Mouse (Mus musculus): ENCODE data around the gene Slc17a5. TPM values are rescaled to one million over a fixed set of nuclear protein-coding genes. Genes with fewer than 3 reads are reported as not detected.

The Slc17a5 gene
- total and polyA plus RNA-seq, 3 experiments, result 1.5 to 11.6 (median 8.6) TPM

GRCm38 (mm10) chr9:78595257-78595656 lies 7.4 kb upstream of the Slc17a5 start:
- H3K4me3 ChIP-seq (ENCODE audit: low read depth, low read length), result no peak overlapping the region
- no peaks in the 10 kb centered on the region for H3K36me3 ChIP-seq (replicated peaks)
- TF ChIP-seq GATA2 (IDR thresholded peaks at IDR 0.05; ENCODE audit: borderline replicate concordance, low read depth, low read length), result no peak
- no peak for TF ChIP-seq GATA1 (IDR thresholded peaks at IDR 0.05; ENCODE audit: borderline replicate concordance, low read length)
- TF ChIP-seq CTCF (IDR thresholded peaks at IDR 0.05; ENCODE audit: low read depth, low read length), result no peak
- no peak for TF ChIP-seq POLR2AphosphoS5 (IDR thresholded peaks at IDR 0.05; ENCODE audit: insufficient replicate concordance, low read depth, low read length)
- DNase-seq (ENCODE audit: low spot score), result no peak
- no peak; the same call in 1 of the 2 replicates for ATAC-seq (ENCODE audit: extremely low read depth, insufficient number of reproducible peaks, low FRiP score, poor library complexity, severe bottlenecking)
- H3K9me3 ChIP-seq (replicated peaks), result no peaks in the 10 kb centered on the region
- H3K27me3 ChIP-seq (ENCODE audit: insufficient read depth, low read length), result no peaks in the 10 kb centered on the region; the same call in 1 of the 2 replicates
- peaks cover 20% of the 10 kb centered on the region for H3K4me1 ChIP-seq (ENCODE audit: insufficient read depth, low read depth, low read length)

- Histone ChIP-seq H3K36me3 (replicated peaks) (peaks cover 8% of the 10 kb centered on the region), H3K4me1 (ENCODE audit: insufficient read depth, low read depth, low read length) (peaks cover 35% of the 10 kb centered on the region), H3K9me3 (replicated peaks) (no peaks in the 10 kb centered on the region), H3K4me3 (ENCODE audit: low read depth, low read length) (no peak overlapping the region), H3K27me3 (ENCODE audit: insufficient read depth, low read length) (no peaks in the 10 kb centered on the region)
- ATAC-seq (ENCODE audit: extremely low read depth, insufficient number of reproducible peaks, low FRiP score, poor library complexity, severe bottlenecking), result no peak
- no peak for DNase-seq (ENCODE audit: low spot score)
- TF ChIP-seq POLR2AphosphoS5 (IDR thresholded peaks at IDR 0.05; ENCODE audit: insufficient replicate concordance, low read depth, low read length) (no peak), TAL1 (conservative IDR thresholded peaks at IDR 0.05; ENCODE audit: low read depth, low read length) (no peak), GATA2 (IDR thresholded peaks at IDR 0.05; ENCODE audit: borderline replicate concordance, low read depth, low read length) (no peak), CTCF (IDR thresholded peaks at IDR 0.05; ENCODE audit: low read depth, low read length) (no peak), GATA1 (IDR thresholded peaks at IDR 0.05; ENCODE audit: borderline replicate concordance, low read length) (no peak)
These were observed 2.6 kb upstream of the Slc17a5 start for GRCm38 (mm10) chr9:78590471-78590870.

GRCm38 (mm10) chr9:78588411-78589033 lies 681 bp upstream of the Slc17a5 start:
- Histone ChIP-seq H3K36me3 (replicated peaks) (peaks cover 18% of the 10 kb centered on the region), H3K4me3 (ENCODE audit: low read depth, low read length) (peak overlapping the region; percentile 83), H3K27me3 (ENCODE audit: insufficient read depth, low read length) (no peaks in the 10 kb centered on the region), H3K9me3 (replicated peaks) (no peaks in the 10 kb centered on the region), H3K4me1 (ENCODE audit: insufficient read depth, low read depth, low read length) (peaks cover 41% of the 10 kb centered on the region)
- ATAC-seq (ENCODE audit: extremely low read depth, insufficient number of reproducible peaks, low FRiP score, poor library complexity, severe bottlenecking), result peak; percentile 59
- TF ChIP-seq TAL1 (conservative IDR thresholded peaks at IDR 0.05; ENCODE audit: low read depth, low read length) (no peak), POLR2AphosphoS5 (IDR thresholded peaks at IDR 0.05; ENCODE audit: insufficient replicate concordance, low read depth, low read length) (no peak), GATA2 (IDR thresholded peaks at IDR 0.05; ENCODE audit: borderline replicate concordance, low read depth, low read length) (no peak), GATA1 (IDR thresholded peaks at IDR 0.05; ENCODE audit: borderline replicate concordance, low read length) (no peak), CTCF (IDR thresholded peaks at IDR 0.05; ENCODE audit: low read depth, low read length) (no peak)
- DNase-seq (ENCODE audit: low spot score), result peak; percentile 63

- ATAC-seq (ENCODE audit: extremely low read depth, insufficient number of reproducible peaks, low FRiP score, poor library complexity, severe bottlenecking) (no peak), DNase-seq (ENCODE audit: low spot score) (peak; percentile 14)
- no peak for TF ChIP-seq TAL1 (conservative IDR thresholded peaks at IDR 0.05; ENCODE audit: low read depth, low read length)
- no peak for TF ChIP-seq CTCF (IDR thresholded peaks at IDR 0.05; ENCODE audit: low read depth, low read length)
- TF ChIP-seq POLR2AphosphoS5 (IDR thresholded peaks at IDR 0.05; ENCODE audit: insufficient replicate concordance, low read depth, low read length), result no peak
- TF ChIP-seq GATA1 (IDR thresholded peaks at IDR 0.05; ENCODE audit: borderline replicate concordance, low read length), result no peak
- no peak for TF ChIP-seq GATA2 (IDR thresholded peaks at IDR 0.05; ENCODE audit: borderline replicate concordance, low read depth, low read length)
- Histone ChIP-seq H3K36me3 (replicated peaks) (peaks cover 18% of the 10 kb centered on the region), H3K4me3 (ENCODE audit: low read depth, low read length) (peak overlapping the region; percentile 83), H3K27me3 (ENCODE audit: insufficient read depth, low read length) (no peaks in the 10 kb centered on the region), H3K9me3 (replicated peaks) (no peaks in the 10 kb centered on the region), H3K4me1 (ENCODE audit: insufficient read depth, low read depth, low read length) (peaks cover 41% of the 10 kb centered on the region)
These were observed 490 bp downstream of the Slc17a5 start for GRCm38 (mm10) chr9:78587218-78587883.

- Histone ChIP-seq H3K4me3 (ENCODE audit: low read depth, low read length) (no peak overlapping the region), H3K4me1 (ENCODE audit: insufficient read depth, low read depth, low read length) (peaks cover 23% of the 10 kb centered on the region), H3K36me3 (replicated peaks) (peaks cover 28% of the 10 kb centered on the region), H3K27me3 (ENCODE audit: insufficient read depth, low read length) (no peaks in the 10 kb centered on the region), H3K9me3 (replicated peaks) (no peaks in the 10 kb centered on the region)
- no peak for TF ChIP-seq GATA2 (IDR thresholded peaks at IDR 0.05; ENCODE audit: borderline replicate concordance, low read depth, low read length)
- no peak for TF ChIP-seq TAL1 (conservative IDR thresholded peaks at IDR 0.05; ENCODE audit: low read depth, low read length)
- TF ChIP-seq POLR2AphosphoS5 (IDR thresholded peaks at IDR 0.05; ENCODE audit: insufficient replicate concordance, low read depth, low read length), result no peak
- no peak for TF ChIP-seq GATA1 (IDR thresholded peaks at IDR 0.05; ENCODE audit: borderline replicate concordance, low read length)
- no peak for TF ChIP-seq CTCF (IDR thresholded peaks at IDR 0.05; ENCODE audit: low read depth, low read length)
- no peak for ATAC-seq (ENCODE audit: extremely low read depth, insufficient number of reproducible peaks, low FRiP score, poor library complexity, severe bottlenecking)
- no peak for DNase-seq (ENCODE audit: low spot score)
These were observed 8.0 kb downstream of the Slc17a5 start for GRCm38 (mm10) chr9:78579644-78580396.

- ATAC-seq (ENCODE audit: extremely low read depth, insufficient number of reproducible peaks, low FRiP score, poor library complexity, severe bottlenecking), result peak; percentile 80
- no peak for DNase-seq (ENCODE audit: low spot score)
- Histone ChIP-seq H3K27me3 (ENCODE audit: insufficient read depth, low read length) (no peaks in the 10 kb centered on the region), H3K4me3 (ENCODE audit: low read depth, low read length) (no peak overlapping the region), H3K4me1 (ENCODE audit: insufficient read depth, low read depth, low read length) (peaks cover 16% of the 10 kb centered on the region), H3K36me3 (replicated peaks) (peaks cover 26% of the 10 kb centered on the region), H3K9me3 (replicated peaks) (no peaks in the 10 kb centered on the region)
- no peak for TF ChIP-seq GATA2 (IDR thresholded peaks at IDR 0.05; ENCODE audit: borderline replicate concordance, low read depth, low read length)
- TF ChIP-seq GATA1 (IDR thresholded peaks at IDR 0.05; ENCODE audit: borderline replicate concordance, low read length), result no peak
- no peak for TF ChIP-seq POLR2AphosphoS5 (IDR thresholded peaks at IDR 0.05; ENCODE audit: insufficient replicate concordance, low read depth, low read length)
- no peak for TF ChIP-seq TAL1 (conservative IDR thresholded peaks at IDR 0.05; ENCODE audit: low read depth, low read length)
- no peak for TF ChIP-seq CTCF (IDR thresholded peaks at IDR 0.05; ENCODE audit: low read depth, low read length)
These were observed 9.0 kb downstream of the Slc17a5 start for GRCm38 (mm10) chr9:78578824-78579223.
